Mouse (Mus musculus) layer of hippocampus, adult 2 months (tissue): Measurements from ENCODE around the gene Plaur. TPM values are rescaled to one million over a fixed set of nuclear protein-coding genes. Genes with fewer than 3 reads are reported as not detected.
A peak's percentile ranks its signal among the peaks of the same experiment; 100 is the strongest.
"Not testable (repeated sequence)": the region's sequence is repeated elsewhere in the genome, so short reads cannot be mapped to it uniquely, and the experiment has no call there.

Source experiments
- DNase-seq, 2 experiments: peaks; one replicate each; pipeline ENCODE4 v3.0.0; 2022; ENCODE audit warnings: low spot score in 2 of 2
- H3K27ac ChIP-seq: fragments of 200-600 bp; 2 replicates; pipeline ENCODE4 v1.8.1; 2022
- H3K4me3 ChIP-seq: fragments of 200-600 bp; 2 replicates; pipeline ENCODE4 v1.8.1; 2022; ENCODE audit warnings: mild to moderate bottlenecking
- CTCF ChIP-seq: fragments of 200-600 bp; conservative IDR thresholded peaks from 2 replicates; pipeline ENCODE4 v1.8.1; 2022; ENCODE audit warnings: antibody characterized with exemption, mild to moderate bottlenecking, moderate library complexity
- total RNA-seq, 2 experiments: library from RNA; stranded (reverse); gene quantifications; 2 replicates each; pipeline ENCODE4 v1.2.3; 2021

Gene Plaur
- total RNA-seq, 2 experiments from 2014 or later: 0.23 to 0.32 TPM

- Histone ChIP-seq H3K4me3 (peak overlapping the region; percentile 94), H3K27ac (peak overlapping the region; percentile 100)
- no peak for DNase-seq
- TF ChIP-seq CTCF: no peak
Observed at GRCm38 (mm10) chr7:24507726-24508114, 45.4 kb downstream of the Plaur start.

DNA sequence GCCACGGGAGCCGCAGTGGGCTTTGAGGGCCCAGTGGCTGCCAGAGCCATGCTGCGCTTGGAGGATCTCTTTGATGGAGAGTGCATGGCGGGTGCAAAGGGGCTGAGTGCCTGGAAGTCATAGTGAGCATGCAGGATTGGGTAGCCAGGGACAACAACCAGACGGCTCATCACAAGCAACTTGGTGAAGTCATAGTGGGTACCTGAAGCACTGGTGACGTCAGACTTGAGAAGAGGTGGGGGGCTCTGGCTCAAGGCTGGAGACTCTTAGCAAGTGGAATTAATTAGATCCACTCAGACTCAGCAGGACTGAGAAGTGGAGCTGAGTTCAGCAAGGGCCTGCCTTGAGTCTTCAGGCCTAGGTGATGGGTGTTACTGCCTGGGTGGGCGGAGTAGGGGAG is 50.1 kb downstream of the Plaur start, which contains the start of gene AC161166.1:
Gene AC161166.1 (minus strand): TSS at position 101 of the 400 bp plus-strand sequence.
- no peak for DNase-seq
- Histone ChIP-seq H3K27ac (no peak within 1 kb of the TSS), H3K4me3 (no peak within 1 kb of the TSS)
- TF ChIP-seq CTCF: no peak

GRCm38 (mm10) chr7:24516319-24516718 is 54.0 kb downstream of the Plaur start:
- peak; percentile 65 for TF ChIP-seq CTCF
- H3K27ac ChIP-seq, H3K4me3 ChIP-seq: not testable (repeated sequence)
- peak in 1 of 2 experiments; percentile 61 for DNase-seq

DNA sequence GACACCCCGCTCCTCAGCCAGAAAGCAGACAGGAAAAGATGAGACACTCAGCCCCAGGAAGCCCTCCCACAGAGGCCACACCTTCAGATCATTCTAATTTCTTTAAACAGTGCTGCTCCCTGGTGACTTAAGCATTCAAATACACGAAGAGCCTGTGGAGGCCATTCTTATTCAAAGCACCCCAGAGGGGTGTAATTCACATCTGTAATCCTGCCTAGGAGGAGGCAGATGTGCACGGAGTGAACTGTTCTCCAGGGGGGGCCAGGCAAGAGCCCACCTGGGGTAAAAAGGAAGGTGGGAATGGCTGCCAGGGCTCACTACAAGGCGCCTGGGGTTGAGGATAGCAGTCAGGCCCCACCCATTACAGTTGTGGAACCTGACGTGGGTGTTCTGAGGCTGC is 54.8 kb downstream of the Plaur start:
- Histone ChIP-seq H3K27ac (peak overlapping the region; percentile 28; the same call in 1 of the 2 replicates), H3K4me3 (no peak overlapping the region)
- TF ChIP-seq CTCF: no peak
- DNase-seq: no peak

GRCm38 (mm10) chr7:24517654-24518053 is 55.4 kb downstream of the Plaur start:
- peak in 1 of 2 experiments; percentile 70 for DNase-seq

GRCm38 (mm10) chr7:24519130-24519529 is 56.8 kb downstream of the Plaur start:
- DNase-seq: no peak
- Histone ChIP-seq H3K27ac (no peak overlapping the region), H3K4me3 (no peak overlapping the region)
- no peak for TF ChIP-seq CTCF

More at GRCm38 (mm10) chr7:24517654-24518053, 55.4 kb downstream of the Plaur start:
- Histone ChIP-seq H3K27ac (peak overlapping the region; percentile 80), H3K4me3 (no peak overlapping the region)
- no peak for TF ChIP-seq CTCF

- not testable (repeated sequence) for H3K27ac ChIP-seq, DNase-seq, H3K4me3 ChIP-seq
Observed at GRCm38 (mm10) chr7:24520054-24520453, 57.8 kb downstream of the Plaur start.

DNA sequence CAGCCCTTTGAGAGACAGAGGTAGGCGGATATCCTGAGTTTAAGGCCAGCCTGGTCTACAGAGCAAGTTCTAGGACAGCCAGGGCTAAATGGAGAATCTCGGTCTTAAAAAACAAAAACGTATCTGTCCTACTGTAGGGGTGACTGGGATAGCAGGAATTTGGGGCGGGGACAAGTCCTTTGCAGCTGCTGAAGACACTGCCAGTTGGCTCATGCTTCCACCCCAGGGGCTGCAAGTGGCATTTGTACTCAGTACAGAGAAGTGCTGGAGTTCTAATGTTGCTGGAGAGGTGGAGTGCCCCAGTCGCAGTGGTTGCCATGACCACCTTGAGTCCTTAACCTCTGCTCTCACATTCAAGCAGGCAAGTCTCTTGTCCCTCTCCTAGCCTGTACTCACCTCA is 60.5 kb downstream of the Plaur start:
- H3K4me3 ChIP-seq: no peak overlapping the region
- H3K27ac ChIP-seq: no peak overlapping the region
- DNase-seq: no peak
- no peak for TF ChIP-seq CTCF

DNA sequence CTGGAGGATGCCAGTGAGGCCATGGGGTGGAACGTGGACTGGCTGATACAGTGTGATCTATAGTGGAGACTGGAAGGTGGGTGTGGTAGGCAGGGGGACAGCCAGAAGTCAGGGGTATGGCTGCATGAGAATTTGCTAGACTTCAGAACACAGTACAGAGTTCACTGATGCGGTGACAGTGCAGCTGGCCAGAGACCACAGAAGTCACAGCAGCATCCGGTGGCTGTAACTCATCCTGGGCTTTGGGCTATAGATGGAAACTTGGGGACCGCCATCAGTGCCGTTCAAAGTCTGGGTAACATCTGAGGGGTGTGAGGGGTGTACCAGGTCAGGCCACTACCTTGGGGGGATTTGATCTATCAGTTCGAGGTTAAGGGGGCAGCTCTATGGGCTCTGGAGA is 61.4 kb downstream of the Plaur start:
- DNase-seq: no peak
- no peak for TF ChIP-seq CTCF
- Histone ChIP-seq H3K27ac (no peak overlapping the region), H3K4me3 (no peak overlapping the region)

DNA sequence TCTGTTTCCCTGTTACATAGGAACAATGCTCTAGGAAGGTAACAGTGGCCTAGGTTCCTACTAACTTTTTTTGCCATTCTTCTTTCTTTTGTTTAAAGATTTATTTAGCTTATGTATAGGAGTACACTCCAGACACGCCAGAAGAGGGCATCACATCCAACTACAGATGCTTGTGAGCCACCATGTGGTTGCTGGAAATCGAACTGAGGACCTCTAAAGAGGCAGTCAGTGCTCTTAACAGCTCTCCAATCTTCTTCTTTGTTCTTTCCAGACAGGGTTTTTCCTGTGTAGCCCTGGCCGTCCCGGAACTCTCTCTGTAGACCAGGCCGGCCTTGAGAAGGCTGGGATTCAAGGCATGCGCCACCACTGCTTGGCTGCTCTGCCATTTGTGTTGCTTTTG is 62.7 kb downstream of the Plaur start:
- Histone ChIP-seq H3K4me3 (no peak overlapping the region), H3K27ac (no peak overlapping the region)
- no peak for DNase-seq
- peak; percentile 31; the same call in 1 of the 2 replicates for TF ChIP-seq CTCF

Other genes with a start within 250 kb of the Plaur start
- 1 to 10 TPM; 8.6 TPM for gene Zfp109, start 224.9 kb upstream of the Plaur start, total RNA-seq
- 1 to 10 TPM; 8.0 to 8.6 TPM for gene Zfp108, start 207.7 kb upstream of the Plaur start, total RNA-seq
- gene Zfp93, start 192.1 kb upstream of the Plaur start, total RNA-seq: 10 to 100 TPM; 14.8 to 15.2 TPM
- gene Zfp61, start 161.3 kb upstream of the Plaur start, total RNA-seq: 10 to 100 TPM; 21.6 to 24.2 TPM
- 10 to 100 TPM; 16.6 to 17.5 TPM for gene Zfp94, start 145.8 kb upstream of the Plaur start, total RNA-seq
- not detected for gene Tescl, start 128.5 kb upstream of the Plaur start, total RNA-seq
- not detected for gene Lypd5, start 113.3 kb upstream of the Plaur start, total RNA-seq
- gene Kcnn4, start 92.2 kb upstream of the Plaur start, total RNA-seq: under 1 TPM; 0.64 to 0.67 TPM
- 10 to 100 TPM; 34.6 to 43.6 TPM for gene Smg9, start 62.9 kb upstream of the Plaur start, total RNA-seq
- gene Irgc1, start 10.2 kb upstream of the Plaur start, total RNA-seq: not detected
- gene Cadm4, start 19.5 kb downstream of the Plaur start, total RNA-seq: 100 to 1,000 TPM; 128 to 132 TPM
- 10 to 100 TPM; 32.6 to 41.6 TPM for gene Zfp428, start 44.5 kb downstream of the Plaur start, total RNA-seq
- gene AC161166.1, start 50.0 kb downstream of the Plaur start, total RNA-seq: not detected
- 10 to 100 TPM; 61.9 to 63.0 TPM for gene Irgq, start 68.2 kb downstream of the Plaur start, total RNA-seq
- gene Pinlyp, start 83.6 kb downstream of the Plaur start, total RNA-seq: not detected
- gene Xrcc1, start 83.8 kb downstream of the Plaur start, total RNA-seq: 10 to 100 TPM; 38.9 to 40.9 TPM
- 10 to 100 TPM; 10.1 to 11.0 TPM for gene Ethe1, start 125.1 kb downstream of the Plaur start, total RNA-seq
- gene Zfp575, start 125.2 kb downstream of the Plaur start, total RNA-seq: 1 to 10 TPM; 5.2 to 6.7 TPM
- under 1 TPM in 1 of 2 experiments, not detected in 1; 0.22 TPM for gene Phldb3, start 148.3 kb downstream of the Plaur start, total RNA-seq
- gene Lypd3, start 174.1 kb downstream of the Plaur start, total RNA-seq: under 1 TPM; 0.51 to 0.56 TPM
- not detected for gene Tex101, start 214.2 kb downstream of the Plaur start, total RNA-seq
- not detected for gene BC049730, start 246.8 kb downstream of the Plaur start, total RNA-seq